Mouse (Mus musculus): ENCODE results near the gene Hes6.
A peak's percentile ranks its signal among the peaks of the same experiment; 100 is the strongest.

The Hes6 gene

GRCm38 (mm10) chr1:91398260-91399062, 15.4 kb downstream of the Hes6 start, which contains the start of gene Ilkap:
Gene Ilkap (minus strand): TSS chr1:91398815.
- peak; percentile 87 for DNase-seq

DNA sequence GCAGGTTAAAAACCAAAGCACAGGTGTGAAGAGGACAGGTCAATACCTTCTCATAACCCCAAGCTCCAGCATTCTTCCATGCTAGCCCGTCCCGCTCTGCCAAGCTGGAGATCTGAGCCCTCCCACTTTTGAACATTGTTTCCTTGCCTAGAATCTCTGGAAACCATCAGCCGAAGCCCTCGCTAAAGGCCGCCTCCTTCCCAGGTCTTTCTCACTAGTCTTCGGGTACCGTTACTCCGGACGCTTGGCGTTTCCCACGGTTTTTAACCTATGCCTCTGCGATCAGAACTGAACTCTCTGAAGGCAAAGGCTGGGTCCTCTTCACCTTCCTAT, 15.9 kb downstream of the Hes6 start:
- DNase-seq: no peak

DNA sequence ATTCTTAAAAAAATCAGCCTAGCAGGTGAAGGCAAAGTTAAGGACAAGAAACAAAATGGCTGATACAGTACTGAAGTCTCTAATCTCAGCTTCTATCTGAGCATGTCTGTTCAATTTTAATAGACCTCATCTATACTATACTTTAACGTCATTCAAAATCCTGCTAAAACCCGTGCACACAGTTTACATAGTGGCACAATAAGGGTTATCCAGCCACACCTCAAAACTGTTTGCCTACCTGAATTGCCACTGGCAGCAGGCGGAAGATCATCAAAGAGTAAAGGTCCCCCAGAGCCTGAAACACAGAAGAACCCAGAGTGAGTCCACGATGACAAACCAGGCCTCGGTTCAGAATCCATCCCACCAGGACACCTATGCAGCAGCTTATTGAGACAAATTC, 23.5 kb downstream of the Hes6 start:
- no peak for DNase-seq

DNA sequence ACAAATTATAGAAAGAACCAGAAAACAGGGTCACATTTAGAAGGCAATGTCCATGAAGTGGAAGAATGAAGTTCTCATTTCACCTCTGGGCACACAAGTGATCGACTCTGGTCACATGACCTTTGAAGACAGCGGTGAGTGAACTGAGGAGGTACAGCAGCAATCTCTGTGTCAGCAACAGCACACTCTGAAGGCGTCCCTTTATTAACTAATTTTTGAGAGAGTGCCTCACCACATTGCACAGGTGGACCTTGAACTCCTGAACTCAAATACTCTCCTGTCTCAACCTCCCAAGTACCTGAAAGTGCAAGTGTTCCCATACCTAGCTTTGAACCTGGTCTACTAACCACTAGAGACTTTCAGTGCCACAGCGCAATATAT, 32.8 kb downstream of the Hes6 start:
- DNase-seq: no peak

GRCm38 (mm10) chr1:91380453-91381090, 33.3 kb downstream of the Hes6 start:
- peak; percentile 88 for DNase-seq

DNA sequence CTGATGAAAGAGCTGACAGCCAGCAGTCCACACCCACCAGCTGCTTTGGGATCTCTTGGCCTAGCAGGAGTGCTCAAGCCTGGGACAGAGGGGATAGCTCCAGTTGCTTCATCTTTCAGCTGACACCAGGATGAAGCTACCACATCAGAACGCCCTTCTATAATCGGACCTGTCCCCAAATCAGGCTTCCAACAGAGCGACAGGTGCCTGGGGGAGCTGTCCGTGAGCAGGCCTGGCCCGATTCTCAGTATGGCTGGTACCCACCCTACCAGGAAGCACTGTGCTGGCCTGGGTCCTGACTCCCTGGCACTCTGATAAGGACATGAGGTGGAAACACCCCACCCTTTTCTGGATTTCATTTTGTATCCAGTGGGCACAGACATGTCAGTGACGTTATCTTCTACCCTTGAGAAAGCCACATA, 40.4 kb downstream of the Hes6 start:
- no peak for DNase-seq

- no peak for DNase-seq
Measured at GRCm38 (mm10) chr1:91370055-91370454, 43.8 kb downstream of the Hes6 start.

DNA sequence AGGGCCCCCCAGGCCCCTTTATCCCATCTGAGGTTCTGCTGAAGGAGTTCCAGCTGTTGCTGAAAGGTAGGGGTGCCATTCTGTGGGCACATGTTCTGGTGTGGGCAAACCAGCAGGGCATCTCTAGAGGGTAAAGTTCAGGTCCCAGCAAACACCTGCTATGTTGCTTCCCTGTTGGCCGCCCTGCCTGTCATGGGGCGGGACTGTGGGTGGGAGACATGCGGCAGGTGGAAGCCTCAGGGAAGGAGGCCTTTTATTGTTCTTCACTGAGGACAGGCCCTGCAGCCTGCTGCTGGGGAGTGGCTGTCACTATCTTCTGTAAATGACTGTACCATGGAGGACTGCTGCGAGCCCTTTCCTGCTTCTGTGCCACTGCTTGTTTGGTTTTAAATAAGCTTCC, 44.4 kb downstream of the Hes6 start:
- DNase-seq: no peak

DNA sequence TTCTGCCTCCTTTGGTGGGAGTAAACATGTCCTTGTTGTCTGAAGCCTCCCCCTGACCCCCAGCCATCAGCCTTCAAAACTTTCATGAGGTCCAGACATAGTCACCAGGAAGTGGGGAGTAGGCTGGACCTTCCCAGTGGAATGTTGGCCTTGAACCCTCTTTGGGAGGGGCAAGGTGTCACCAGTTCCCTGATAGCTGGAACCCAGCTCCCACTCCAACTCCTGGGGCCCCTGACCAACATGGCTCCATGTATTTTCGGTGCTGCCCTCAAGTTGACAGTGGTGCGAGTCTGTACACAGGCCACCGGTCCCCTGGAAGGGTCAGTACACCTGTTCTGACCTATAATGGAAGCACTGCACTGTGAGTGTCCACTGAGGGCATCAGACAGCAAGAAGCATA, 46.5 kb downstream of the Hes6 start:
- DNase-seq: no peak

DNA sequence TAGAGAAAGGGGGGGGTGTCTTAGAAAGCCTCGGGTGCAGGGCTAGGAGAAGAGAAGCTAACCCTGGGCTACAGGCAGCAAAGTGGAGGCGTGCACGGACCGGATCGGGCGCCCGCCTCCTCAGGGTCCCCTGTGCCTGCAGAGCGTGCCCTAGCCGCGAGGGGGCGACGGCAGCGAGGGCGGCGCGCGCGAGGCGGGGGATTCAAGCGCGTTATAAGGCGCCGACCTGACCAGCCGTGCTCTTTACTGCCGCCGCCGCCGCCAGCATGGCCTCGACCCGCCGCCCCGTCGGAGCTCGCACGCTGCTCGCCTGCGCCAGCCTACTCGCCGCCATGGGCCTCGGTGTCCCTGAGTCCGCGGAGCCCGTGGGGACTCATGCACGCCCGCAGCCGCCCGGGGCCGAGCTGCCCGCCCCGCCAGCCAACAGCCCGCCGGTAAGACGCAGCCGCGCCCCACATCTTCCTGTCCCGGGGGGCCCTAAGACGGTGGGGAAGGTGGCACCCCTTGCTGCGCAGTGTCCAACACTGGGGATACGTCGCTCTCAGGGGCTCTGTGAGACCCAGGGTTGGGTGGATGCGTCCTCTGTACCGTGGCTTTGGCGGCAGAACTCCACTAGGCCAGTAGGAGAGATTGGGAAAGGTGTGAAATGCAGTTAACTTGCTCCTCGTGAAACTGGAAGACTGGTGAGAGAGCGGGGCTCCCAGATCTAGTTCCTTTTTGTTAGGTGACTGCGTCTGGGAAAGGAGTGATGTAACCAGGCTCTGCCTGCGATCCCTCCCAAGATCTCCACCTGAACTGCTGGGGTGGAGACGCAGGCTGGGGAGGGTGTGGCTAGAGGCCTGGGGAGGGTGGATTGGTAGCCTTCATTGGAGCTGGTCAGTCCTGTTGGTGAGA, 47.4 kb downstream of the Hes6 start, which contains the start of gene Erfe:
Gene Erfe (plus strand): TSS at position 216 of the 894 bp plus-strand sequence.
- DNase-seq: peak; percentile 91

DNA sequence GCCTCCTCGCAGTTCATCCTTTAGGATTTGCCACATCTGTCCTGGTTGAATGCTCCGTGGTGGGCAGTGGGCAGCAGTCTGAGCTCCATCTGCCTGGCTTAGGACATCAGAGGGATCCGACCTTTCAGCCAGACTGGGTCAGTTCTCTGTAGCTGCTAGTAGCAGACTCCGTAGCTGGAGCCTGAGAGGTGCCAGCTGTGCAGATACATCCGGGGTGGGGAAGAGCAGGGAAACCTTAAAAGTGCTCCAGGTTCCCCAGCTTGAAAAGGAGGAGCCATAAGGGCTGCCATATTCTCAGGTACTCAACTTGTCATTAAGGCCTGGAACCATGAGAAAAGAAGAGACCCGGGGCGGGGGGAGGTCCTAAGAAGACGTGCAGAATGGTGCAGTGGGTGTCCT, 48.0 kb downstream of the Hes6 start:
- DNase-seq: peak; percentile 22

- no peak for DNase-seq
Measured at GRCm38 (mm10) chr1:91364822-91365644, 48.8 kb downstream of the Hes6 start.

GRCm38 (mm10) chr1:91362113-91362512, 51.7 kb downstream of the Hes6 start:
- DNase-seq: no peak

Measured in thymus, postnatal 4 days (tissue).